Mouse (Mus musculus) CH12F3 (cell line): ENCODE measurements around the gene Rtkn2.
"Not testable (repeated sequence)": the region's sequence is repeated elsewhere in the genome, so short reads cannot be mapped to it uniquely, and the experiment has no call there.

ENCODE experiments used
- in situ Hi-C: fragments of 300-500 bp; cut with MboI; formaldehyde crosslinking; loops from 2 replicates; pipeline ENCODE4 v1.14.3; 2020; ENCODE audit warnings: low sequenced_read_pairs

Rtkn2 gene

DNA sequence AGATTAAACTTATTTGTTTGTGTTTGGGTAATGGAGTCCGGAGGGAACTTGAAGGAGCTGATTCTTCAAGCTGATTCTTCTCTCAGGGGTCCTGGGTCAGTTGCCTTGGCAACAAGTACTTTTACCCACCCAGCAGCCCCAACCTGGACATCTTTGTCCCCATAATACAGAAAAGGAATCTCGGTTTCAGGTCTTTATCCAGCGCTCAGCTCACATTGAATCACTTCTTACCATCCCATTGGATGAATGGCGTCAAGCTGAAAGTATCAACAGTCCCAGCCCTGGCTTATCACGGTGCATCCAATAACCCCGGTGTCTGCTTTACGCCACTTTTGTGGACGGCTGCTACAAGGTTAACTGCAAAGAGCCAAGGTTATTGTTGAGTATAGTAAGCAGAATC is 89.1 kb downstream of the Rtkn2 start:
- in situ Hi-C loops = no loop called here

DNA sequence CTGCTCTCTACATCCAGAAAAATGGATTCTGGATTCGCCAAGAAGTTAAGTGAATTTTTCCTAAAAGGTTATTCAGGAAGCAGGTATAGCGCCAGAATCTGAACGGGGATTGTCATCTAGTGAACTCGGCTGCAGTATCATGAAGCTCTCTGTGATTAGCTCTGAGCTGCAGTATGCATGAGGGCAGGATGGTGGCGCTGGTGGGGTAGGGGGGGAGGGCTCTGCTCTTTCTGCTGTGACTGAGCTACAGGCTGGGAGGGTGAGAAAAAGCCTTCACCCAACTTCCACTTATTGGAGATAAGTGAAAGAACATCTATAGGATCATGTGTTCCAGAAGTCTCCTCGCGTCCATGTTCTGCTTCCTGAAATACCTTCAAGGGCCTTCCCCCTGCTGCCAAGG is 91.7 kb downstream of the Rtkn2 start:
- in situ Hi-C loops = no loop called here

DNA sequence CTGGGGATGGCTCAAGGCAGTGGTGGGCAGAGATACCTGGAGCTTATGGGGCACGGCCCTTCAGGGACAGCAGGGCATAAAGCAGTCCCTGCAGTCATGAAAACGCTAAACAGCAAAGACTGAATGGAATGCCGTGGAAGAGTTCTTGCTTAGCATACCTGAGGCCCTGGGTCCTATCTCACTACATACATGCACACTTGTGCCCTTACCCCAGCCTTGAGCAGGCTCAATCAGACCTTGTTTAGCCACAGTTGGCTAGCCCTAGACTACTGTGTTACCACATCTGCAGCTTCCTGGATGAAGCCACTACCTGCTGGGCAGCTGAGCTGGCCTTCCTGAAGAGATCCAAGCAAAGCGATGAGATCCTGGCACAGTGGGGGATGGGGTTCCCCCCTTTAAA is 93.3 kb downstream of the Rtkn2 start:
- in situ Hi-C loops = no loop called here

DNA sequence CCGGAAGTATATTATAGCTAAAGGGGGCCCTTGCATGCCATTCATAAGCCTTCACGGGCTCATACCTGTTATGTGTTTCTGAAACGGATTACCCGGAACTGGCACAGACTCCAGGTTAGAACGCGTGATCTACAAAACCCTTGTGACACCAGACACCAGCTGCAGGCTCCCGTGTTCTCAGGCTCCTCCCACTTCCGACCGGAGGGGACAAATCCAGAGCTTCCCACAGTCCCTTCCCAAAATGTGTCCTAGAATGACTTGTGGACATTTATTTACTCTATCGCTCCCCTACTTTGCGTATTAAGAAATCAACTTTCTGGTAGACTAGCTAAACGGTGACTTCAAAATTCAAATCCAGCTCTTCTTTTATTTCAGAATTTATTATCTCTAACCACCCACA is 94.9 kb downstream of the Rtkn2 start:
- in situ Hi-C loops = no loop called here

DNA sequence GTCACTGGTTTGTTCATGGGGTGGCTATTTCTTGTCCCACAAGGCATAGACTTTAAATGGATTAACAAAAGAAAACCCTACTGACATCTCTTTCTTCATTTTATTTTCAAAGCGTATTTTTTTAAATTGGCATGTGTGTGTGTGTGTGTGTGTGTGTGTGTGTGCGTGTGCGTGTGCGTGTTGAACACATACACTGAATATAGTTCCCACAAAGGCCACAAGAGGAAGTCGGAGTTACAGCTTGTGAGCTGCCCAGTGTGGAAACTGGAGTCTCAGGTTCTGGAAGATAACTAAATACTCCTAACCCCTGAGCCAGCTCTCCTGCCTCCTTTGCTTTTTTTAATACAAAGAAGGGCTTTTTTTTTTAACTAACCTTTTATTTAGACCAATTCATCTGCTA is 95.8 kb downstream of the Rtkn2 start:
- in situ Hi-C loops = no loop called here

DNA sequence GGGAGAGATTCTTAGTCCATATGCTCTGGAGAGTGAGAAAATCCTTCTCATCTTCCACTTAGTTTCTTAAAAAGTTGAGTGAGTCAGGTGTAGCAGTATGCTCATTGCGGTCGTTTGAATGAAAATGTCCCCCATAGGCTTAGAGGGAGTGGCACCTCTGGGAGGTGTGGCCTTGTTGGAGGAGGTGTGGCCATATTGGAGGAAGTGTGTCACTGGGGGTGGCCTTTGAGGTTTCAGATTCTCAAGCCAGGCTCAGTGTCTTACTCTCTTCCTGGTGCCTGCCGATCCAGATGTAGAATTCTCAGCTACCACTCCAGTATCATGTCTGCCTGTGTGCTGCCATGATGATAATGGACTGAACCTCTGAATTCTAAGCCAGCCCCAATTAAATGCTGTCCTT is 99.3 kb downstream of the Rtkn2 start:
- in situ Hi-C loops = no loop called here

DNA sequence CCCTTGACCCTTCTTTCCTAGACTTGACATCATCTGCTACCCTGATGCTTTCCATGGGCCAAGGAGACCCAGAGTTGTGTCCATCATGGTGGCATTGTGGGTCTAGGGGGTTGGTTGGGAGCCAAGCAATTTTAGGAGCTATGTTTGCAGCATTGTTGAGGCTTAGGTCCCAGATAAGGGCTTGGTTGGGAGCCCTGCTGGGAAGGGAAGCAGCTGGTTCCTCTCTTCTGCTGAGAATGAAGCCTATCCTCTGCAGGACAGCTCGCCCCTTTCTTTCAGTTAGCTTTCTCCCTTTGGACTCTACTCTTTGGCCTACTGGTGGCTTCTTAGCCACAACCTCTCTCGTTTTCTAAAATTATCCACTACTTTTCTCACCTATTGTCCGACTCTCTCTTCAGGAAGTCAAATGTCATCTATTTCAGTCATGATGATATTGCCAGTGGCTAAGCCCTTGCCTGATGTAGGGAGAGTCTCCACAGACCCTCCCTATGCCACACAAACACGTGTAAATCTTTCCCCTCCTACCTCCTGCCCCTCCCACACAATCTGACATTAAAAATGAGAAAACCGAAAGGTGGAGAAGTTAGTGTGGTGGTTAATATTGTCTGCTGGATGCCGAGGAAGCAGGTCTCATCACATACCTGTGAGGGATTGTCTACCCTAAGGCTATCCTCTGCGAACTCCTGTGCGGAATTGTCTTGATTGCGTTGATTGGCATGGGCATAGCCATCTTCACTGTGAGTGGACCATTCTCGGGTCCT is 100.7 kb downstream of the Rtkn2 start:
- in situ Hi-C loops = no loop called here

DNA sequence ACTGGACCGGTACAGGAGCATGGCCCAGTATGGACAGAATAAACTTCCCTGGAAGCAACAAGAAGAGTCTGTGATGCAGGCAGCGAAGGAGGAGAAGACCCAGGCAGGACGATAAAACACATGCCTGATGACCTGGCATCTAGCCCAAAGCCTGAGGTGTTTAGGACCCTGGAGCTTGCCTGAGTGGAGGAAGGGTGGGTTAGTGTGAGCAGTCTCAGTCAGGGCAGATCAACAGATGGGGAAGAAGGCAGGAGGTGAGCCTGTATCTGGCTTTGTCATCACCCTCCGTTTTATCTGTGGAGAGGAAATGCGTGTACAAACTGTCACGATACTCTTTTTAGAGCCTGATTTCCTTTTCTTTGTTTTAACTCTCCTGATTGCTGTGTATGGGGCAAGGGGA is 102.3 kb downstream of the Rtkn2 start:
- in situ Hi-C loops = no loop called here

DNA sequence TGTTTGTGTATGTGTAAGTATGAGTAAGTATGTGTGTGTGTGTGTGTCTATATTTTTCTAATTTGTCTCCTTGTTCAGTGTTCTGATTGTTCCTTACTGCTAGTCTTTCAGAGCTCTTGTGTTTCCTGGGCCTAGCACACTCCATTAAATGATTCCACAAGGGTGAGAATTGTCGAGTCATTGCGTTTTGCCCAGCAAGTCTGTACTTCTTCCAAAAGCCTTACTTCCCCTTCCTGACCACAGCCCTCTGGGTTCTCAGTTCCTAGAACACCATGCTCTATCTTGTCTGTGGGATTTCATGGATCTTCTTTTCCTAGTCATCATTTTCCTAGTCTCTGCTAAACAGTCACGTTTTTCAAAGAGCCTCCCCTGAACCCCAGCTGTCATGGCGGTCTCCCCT is 106.2 kb downstream of the Rtkn2 start:
- in situ Hi-C loops = no loop called here

DNA sequence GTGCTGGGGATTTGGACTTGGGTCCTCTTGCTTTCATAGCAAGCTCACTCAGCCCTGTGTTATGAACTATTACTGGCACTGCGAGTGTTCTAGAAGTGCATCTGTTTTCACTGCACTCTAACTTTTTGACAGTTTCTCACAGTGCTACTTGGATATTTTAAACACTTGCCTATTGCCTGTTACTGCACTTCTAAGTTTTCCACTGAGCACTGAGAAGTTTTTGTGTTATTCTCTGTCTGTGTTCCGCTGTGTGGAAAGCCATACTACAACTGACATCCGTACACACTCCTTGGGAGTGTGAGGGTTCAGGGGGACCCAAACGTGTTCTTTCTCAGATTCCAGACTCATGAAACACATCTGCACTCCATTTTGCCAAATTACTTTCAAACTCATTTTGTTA is 107.6 kb downstream of the Rtkn2 start:
- in situ Hi-C loops = no loop called here

DNA sequence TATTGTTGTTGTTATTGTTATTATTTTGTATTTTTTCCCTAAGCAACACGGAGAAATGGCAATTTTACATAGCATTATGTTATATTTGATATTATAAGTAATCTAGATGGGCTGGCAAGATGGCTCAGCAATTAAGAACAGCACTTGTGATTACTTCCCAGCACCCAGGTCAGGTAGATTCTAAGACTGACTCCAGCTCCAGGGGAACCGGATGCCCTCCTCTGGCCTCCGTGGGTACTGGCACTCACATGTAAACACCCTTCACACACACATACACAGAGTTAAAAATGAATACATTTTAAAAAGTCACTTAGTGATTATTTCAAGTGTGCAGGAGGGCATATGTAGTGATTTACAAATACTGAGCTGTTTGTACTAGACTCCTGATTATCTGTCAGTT is 108.4 kb downstream of the Rtkn2 start:
- in situ Hi-C loops = no loop called here

DNA sequence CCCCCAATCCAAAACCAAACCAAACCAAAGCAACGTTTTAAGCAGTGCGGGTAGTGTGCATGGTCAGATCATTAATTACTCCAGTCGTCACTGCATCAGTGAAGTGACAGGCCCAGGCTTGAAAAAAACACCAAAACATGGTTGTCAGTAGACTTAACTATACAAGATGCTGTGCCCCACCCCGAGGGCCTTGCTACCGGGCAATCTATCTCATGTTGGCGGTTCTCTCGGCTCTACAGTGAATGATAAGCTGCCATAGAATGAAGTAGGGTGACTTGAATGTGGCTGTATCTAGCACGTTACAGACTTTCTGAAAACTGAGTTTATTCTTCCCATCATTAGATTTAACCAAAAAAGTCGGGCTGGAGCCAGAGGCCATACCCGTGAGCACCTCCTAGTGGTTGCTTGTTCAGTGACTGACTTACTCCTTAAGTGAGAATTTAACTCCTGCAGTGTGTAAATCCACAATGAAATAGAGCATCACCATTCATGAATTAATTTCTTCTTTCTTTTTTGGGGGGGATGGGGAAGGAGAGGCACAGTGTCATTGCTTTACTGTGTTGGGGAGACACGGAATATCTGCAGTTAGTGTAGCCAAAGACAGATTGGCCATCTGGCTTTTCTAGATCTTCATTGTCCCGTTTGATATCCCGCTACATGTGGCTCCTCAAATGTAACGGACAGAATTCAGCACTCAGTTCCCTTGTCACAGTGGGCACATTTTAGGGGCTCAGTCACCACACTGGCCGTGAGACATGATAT is 110.2 kb downstream of the Rtkn2 start:
- in situ Hi-C loops = no loop called here

DNA sequence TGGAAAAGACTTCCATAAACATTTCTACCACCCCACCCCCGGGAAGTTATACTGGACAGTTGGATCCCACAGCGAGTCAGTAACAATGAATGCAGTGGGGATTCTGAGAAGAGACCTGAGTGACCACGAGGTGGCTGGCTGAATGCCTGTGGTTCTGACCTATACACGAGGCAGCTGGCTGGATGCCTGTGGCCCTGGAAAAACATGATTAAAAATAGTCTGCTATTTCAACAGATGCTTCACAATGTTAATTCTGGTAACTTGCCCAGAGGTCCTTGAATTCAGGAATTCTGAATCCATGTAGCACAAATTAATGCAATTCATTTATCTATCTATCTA is 110.8 kb downstream of the Rtkn2 start:
- in situ Hi-C loops = no loop called here

DNA sequence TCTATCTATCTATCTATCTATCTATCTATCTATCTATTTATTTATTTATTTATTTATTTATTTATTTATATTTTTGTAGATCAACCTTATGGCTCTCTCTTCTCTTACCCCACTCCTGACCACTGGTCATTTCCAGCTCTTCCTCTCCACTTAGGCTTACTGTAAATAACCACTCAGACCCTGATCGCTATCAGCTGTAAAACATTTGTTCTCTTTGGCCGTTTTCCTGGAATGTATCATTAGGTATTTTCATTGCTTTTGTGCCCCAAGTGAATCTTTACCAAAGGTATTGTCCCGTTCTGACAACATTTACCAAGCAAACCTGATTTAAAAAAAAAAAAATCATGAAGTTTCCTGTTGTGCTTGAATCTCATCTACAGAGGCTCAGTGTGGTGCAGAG is 111.2 kb downstream of the Rtkn2 start:
- in situ Hi-C loops = no loop called here

DNA sequence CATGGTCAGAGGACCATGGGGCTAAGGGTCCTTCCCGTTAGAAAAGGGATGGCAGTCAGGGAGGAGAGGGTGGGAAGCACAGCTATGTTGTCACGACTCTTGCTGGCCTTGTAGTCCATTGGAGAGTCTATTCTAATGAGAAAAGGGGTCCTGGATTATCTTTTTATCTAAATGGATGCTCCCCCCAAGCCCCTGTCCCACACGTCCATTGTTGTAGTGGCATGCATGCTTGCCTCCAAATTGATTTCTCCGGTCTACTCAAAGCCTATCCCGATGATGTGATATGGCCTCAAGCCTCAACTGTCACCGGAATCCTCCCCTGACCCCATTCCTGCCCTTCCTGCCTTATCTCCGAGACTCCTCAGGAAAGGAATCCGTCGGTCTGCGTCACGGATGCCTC is 111.6 kb downstream of the Rtkn2 start:
- in situ Hi-C loops = no loop called here

DNA sequence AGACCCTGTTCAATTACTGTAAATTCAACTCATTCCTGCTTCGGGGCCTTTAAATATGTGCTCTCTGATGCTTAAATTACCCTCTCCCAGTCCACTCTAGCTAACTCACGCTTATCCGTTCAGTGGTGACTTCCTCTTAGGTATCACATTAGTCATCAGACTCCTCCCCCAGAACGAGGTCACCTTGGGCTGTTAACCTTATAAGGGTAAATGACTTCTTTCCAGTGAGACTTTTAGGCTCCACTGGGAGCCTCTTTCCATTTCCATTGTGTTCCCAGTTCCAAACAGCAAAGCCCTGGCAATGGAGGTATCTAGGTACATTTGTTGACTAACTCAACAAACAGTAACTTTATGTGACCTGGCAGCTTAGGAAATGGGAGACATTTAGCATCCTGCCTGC is 112.5 kb downstream of the Rtkn2 start:
- in situ Hi-C loops = no loop called here

DNA sequence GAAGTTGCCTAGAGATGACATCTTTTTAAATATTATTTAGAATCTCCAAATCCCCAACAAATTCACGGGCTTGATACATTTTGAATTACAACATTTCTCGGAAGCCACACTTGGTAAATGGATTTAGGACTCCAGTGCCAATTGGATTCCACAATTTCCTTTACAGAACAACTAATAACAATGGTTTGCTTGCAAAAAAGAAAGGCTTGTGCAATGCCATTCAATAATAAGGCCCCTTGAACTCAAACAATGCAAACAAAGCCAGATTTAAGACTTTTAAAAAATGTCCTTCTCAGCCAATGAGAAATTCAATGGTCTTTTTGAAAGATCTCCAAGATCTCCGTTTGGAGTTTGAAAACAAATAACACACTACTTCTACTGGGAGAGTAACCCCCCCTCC is 114.1 kb downstream of the Rtkn2 start:
- in situ Hi-C loops = no loop called here

DNA sequence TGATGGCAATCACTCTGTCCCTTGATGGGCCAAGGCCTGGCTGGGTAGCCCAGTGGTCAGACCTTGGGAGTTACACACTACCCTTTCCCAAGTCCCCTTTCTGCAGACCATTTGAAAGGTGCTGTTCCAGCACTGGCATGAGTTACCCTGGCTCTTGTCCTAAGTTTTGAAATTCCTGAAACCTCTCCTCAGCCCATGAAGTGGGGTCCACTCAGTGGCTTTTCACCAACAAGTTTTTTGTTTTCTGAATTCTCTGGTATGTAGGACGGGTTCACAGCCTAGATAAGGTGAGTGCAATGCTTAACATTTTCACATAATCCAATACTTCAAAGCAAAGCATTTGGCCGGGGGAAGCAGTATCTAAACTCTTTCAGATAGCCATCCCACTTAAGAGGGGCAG is 115.8 kb downstream of the Rtkn2 start:
- in situ Hi-C loops = no loop called here

DNA sequence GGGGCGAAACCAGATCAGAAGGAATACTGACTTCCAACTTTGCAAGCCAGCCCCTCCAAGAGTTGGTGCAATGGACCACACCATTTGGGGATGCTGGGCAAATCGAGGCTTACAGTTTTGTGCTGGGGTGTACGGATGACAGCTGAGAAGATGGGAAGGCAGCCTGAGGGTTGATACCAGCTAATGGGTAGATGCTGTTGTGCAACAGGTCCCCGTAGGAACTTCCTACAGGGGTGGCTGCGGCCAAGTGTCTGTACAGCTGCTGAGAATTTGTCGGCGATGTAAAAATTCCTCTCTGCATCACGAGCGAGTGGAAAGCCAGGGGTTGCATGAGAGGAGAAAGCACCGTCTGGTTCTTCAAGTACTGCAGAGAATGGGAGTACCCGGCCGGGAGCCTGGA is 117.0 kb downstream of the Rtkn2 start:
- in situ Hi-C loops = no loop called here

DNA sequence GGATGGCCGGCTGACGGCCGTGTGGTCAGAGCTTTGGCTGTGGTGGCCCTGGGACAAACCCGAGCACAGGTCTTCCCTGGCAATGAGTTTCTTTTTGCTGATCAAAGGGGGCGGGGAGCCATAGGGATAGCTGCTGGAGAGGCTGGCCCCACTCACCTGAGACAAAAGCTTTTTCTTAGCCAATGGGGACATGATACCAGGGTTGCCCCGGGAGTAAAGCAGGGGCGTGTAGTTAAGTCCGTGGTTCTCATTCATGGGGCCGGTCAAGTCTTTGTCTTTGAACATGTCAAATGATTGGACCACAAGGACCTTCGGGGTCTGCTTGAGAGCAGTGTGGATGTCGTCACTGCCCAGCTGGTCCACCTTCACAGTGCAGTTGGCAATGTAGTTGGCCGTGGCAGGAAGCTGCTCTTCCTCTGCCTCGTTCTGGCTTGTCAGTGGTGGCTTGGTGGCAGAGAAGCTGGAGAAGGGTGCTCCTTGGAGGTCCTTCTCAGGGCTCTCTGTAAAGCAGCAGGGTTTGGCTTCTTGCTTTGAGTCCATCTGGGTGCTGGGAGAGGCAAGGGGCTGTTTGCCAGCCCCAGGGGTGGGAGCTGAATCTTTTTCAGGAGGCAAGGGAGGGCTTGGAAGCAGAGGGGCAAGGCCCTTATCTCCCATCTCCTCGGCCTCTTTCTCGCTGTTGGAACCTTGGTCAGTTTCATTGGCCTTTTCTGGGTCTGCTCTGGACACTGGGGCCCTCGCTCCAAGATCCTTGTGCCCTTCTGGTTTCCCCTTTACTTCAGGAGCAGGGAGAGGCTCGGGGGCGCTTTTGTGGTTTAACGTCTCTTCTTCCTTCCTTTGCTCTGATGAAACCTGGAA is 118.7 kb downstream of the Rtkn2 start:
- in situ Hi-C loops = no loop called here

DNA sequence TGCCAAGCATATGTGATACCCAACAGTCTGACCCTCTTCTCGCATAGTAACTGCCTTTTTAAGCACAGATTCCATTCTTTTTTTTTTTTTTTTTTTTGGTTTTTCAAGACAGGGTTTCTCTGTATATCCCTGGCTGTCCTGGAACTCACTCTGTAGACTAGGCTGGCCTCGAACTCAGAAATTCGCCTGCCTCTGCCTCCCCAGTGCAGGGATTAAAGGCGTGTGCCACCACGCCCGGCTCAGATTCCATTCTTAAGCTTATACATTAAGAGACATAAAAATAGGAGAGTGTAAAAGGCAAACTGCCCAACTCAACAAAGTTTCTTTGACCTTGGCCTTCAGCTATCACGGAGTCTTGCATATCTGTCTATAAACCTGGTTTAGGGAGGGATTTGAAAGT is 120.4 kb downstream of the Rtkn2 start:
- in situ Hi-C loops = not testable (repeated sequence)

DNA sequence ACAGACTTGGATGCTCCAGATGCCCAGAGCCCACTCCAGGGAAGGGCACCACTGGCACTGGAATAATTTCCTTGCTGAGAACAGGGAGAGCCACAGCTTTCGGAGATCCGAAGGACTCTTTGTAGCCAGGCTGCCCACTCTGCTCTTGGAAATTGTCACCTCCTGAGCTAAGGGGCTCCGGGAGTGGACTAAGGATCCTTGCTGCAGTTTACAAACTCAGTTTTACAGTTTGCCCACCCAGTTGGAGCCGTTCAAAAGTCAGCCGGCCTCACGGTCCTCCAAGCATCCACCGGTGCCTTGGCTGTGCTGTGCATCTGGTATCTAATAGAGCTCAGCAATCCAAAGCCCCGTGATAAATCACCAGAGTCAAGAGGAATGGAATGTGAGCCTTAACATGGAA is 121.1 kb downstream of the Rtkn2 start:
- in situ Hi-C loops = no loop called here
